Mouse (Mus musculus): Measurements from ENCODE around the gene 4933416C03Rik.

Gene 4933416C03Rik

GRCm38 (mm10) chr10:116078636-116079035, 35.1 kb downstream of the 4933416C03Rik start:
- no peak for DNase-seq (ENCODE audit: low spot score)

GRCm38 (mm10) chr10:116075954-116076353, 37.8 kb downstream of the 4933416C03Rik start:
- DNase-seq (ENCODE audit: low spot score) = no peak

Measured in MN1 (cell line).